Mouse (Mus musculus): ENCODE results near the gene Mapk3.

DNA sequence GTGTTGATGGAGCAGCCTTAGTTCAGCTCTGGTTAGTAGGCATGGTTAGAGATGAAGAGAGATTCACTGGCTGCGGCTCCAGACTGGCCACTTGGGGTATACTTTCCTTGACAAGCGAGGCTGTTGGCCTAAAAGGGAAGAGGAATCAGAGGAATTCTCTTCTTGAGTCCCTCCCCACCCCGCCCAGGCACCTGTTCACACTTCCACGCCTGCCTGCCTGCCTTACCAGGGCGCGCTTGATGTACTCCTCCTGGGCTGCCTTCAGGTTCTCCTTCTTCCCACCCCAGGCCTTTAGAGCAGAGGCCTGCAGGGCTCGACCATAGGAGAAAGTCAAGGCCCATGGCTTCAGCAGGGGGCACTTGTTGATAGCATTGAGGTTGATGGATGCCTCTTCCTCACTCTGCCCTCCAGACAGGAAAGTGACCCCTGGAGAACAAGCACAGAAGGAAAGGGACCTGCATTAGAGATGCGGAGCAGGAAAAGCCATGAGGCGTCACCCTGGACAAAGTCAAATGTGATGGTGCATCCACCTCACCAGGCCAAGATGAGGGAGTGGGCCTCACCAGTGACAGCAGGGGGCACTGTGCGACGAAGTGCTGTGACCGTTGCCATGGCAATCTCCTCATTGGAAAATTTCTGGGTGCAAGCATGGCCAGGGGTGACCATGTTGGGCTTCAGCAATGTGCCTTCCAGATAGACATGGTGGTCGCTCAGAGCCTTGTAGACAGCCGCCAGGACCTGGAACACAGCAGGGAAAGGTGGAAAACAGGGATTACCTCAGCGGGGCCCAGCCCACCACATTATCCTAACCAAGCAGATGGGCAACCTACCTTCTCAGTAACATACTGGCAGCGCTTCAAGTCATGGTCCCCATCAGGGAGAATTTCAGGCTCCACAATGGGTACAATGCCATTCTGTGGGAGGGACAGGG lies 36.3 kb downstream of the Mapk3 start:
- TF ChIP-seq CTCF (IDR thresholded peaks at IDR 0.05; ENCODE audit: borderline replicate concordance, insufficient read depth, low read length) = peak; percentile 71; the same call in 1 of the 2 replicates
- no peak for TF ChIP-seq POLR2A (IDR thresholded peaks at IDR 0.05; ENCODE audit: low read depth, low read length)

Measured in embryonic fibroblast, embryonic 13.5 days (primary cell).